Mouse (Mus musculus) frontal cortex, adult 2 months (tissue): ENCODE results near the gene Rundc3a. TPM values are rescaled to one million over a fixed set of nuclear protein-coding genes. Genes with fewer than 3 reads are reported as not detected.
A peak's percentile ranks its signal among the peaks of the same experiment; 100 is the strongest.

Source experiments
- DNase-seq, 2 experiments: peaks; one replicate each; pipeline ENCODE4 v3.0.0; 2022; ENCODE audit warnings: low spot score in 1 of 2; ENCODE audit errors: extremely low spot score in 1 of 2
- polyA plus RNA-seq: library from polyadenylated mRNA; depleted of rRNA; stranded (reverse); fragments of >200 nt; gene quantifications from 2 replicates; pipeline ENCODE4 v1.2.3, GENCODE M21; 2012; rRNA removed

Rundc3a gene
- polyA plus RNA-seq, 1 experiment, result 540 TPM

DNA sequence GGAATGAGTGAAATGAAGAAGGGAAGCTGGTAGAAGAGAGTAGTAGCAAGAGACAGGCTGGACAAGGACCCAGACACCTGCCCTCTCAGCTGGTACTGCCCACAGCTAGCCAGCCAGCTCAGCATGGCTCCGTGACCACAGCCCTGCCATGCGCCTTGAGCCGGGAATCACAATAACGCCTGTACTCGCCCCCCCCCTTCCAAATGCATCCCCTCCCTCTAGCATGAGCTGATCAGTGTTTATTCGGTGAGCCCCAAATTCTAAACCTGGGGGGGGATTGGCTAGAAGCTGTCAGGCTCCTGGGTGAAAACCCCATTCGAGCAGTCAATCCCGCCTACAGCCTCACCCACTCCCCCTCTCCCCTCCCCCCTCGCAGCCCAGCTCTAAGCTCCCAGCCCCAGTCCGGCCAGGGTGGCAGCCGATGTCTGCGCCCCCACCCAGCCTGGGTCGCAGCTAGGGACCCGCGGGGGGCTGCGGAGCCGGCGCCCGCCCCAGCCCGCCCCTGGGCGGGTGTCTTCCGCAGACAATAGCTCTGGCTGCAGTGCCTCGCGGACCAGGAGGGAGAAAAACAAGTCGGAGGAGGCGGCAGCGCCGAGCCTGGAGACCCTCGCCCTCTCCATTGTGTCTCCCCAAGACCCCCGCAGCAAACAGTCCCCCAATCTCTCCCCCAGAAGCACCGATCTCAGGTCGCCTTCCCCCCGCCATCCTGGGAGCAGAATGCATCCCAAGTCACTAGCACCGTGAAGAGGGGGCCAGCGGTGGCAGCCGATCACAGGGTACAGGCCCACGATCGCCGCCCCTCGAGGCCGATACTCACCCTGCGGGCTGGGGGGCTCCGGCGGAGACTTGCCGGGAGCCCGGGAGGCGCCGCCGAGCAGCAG, 53.6 kb downstream of the Rundc3a start:
- DNase-seq, result no peak

DNA sequence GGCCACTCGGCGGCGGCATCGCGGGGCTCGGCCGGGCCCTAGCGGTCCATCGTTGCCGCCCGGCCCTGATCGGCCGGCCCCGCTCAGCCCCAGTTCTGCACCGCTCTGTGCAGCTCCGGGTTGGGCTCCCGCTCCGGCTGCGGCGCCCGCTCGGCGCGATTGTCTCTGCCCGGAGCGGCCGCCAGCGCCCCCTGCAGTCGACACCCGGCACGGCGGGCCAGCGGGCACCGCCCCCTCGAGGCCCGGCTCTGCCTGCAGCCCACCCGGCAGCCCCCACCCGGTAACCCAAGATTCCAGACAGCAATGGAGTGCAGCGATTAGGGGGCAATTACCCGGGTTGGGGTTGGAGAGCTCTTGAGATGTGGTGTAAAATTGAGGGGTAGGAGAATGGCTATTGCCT, 54.3 kb downstream of the Rundc3a start, which contains the start of gene Fam171a2:
Gene Fam171a2, minus strand, starts transcription at position 186 of the 400 bp plus-strand sequence.
- peak in 1 of 2 experiments; percentile 86 for DNase-seq

- peak in 1 of 2 experiments; percentile 78 for DNase-seq
Observed at GRCm38 (mm10) chr11:102448327-102448726, 55.1 kb downstream of the Rundc3a start.

DNA sequence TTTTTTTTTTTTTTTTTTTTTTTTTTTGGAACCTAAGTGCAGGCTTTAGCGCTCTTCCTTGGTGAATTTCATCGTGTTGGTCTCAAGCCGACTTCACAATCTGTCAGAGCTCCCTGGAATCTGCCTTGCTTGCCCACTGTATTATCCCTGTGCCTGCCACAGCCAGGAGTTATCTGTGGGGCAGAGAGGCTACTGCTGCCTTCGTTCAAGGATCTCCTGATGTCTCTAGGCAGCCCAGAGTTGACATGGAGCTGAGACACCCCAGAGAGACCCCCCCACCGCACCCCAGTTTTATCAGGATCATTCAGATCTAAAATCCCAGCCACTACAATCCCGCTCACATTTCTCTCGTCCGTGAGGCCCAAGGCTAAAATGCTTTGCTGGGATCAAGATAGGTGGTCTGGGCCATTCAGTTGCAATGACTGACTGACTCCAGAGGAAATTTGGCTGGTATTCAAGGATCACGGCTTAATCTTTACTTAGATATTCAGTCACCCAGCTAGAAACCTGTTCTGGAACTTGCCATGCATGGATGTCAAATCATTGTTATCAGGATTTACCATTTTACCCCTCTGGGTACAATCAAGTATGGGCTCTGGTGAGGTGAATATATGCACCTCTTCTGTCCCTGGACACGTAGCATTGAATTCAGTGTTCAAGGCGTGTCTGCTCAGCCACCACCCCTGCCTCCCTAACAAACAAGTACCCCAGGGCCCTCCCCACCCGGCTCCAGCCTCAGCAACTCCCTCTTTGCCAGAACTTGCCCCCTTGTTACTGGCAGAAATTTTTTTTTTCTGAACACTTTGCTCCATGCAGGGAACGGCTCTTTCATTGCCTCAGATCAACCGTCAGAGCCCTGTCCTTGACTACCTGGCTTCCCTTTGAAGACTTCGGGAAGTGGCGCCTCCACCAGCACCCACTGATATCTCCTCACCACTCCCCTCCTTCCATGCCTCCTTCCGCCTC, 56.1 kb downstream of the Rundc3a start:
- DNase-seq, result no peak

Other genes with a start within 250 kb of the Rundc3a start
- gene Nags, start 247.9 kb upstream of the Rundc3a start, polyA plus RNA-seq, result 0.04 and 0.06 TPM in 2 replicates
- gene Tmem101, start 237.0 kb upstream of the Rundc3a start, polyA plus RNA-seq, result 28.1 TPM in 2 replicates
- gene Lsm12, start 208.1 kb upstream of the Rundc3a start, polyA plus RNA-seq, result 32.9 and 35.5 TPM in 2 replicates
- 87.5 and 91.4 TPM in 2 replicates for gene G6pc3, start 203.8 kb upstream of the Rundc3a start, polyA plus RNA-seq
- gene Hdac5, start 163.2 kb upstream of the Rundc3a start, polyA plus RNA-seq, result 256 and 323 TPM in 2 replicates
- 1.2 and 1.9 TPM in 2 replicates for gene BC030867, start 144.5 kb upstream of the Rundc3a start, polyA plus RNA-seq
- gene Asb16, start 124.7 kb upstream of the Rundc3a start, polyA plus RNA-seq, result 2.3 and 2.7 TPM in 2 replicates
- 82.5 and 85.4 TPM in 2 replicates for gene Tmub2, start 108.5 kb upstream of the Rundc3a start, polyA plus RNA-seq
- gene Atxn7l3, start 96.8 kb upstream of the Rundc3a start, polyA plus RNA-seq, result 142 and 147 TPM in 2 replicates
- gene Ubtf, start 73.7 kb upstream of the Rundc3a start, polyA plus RNA-seq, result 96.7 and 99.3 TPM in 2 replicates
- gene Slc4a1, start 27.2 kb upstream of the Rundc3a start, polyA plus RNA-seq, result 0.48 and 0.60 TPM in 2 replicates
- gene Slc25a39, start 14.5 kb downstream of the Rundc3a start, polyA plus RNA-seq, result 82.9 and 90.8 TPM in 2 replicates
- gene Grn, start 36.9 kb downstream of the Rundc3a start, polyA plus RNA-seq, result 70.9 and 78.2 TPM in 2 replicates
- 69.6 and 70.0 TPM in 2 replicates for gene Fam171a2, start 54.3 kb downstream of the Rundc3a start, polyA plus RNA-seq
- 4.5 and 5.3 TPM in 2 replicates for gene Itga2b, start 76.7 kb downstream of the Rundc3a start, polyA plus RNA-seq
- 56.2 and 61.7 TPM in 2 replicates for gene Gpatch8, start 163.0 kb downstream of the Rundc3a start, polyA plus RNA-seq
- 6.2 and 6.6 TPM in 2 replicates for gene Gm11627, start 186.1 kb downstream of the Rundc3a start, polyA plus RNA-seq
- gene Fzd2, start 211.0 kb downstream of the Rundc3a start, polyA plus RNA-seq, result 12.1 and 13.3 TPM in 2 replicates